Mouse (Mus musculus) macrophage (primary cell): ENCODE measurements around the gene Pank1. TPM values are rescaled to one million over a fixed set of nuclear protein-coding genes. Genes with fewer than 3 reads are reported as not detected.
A peak's percentile ranks its signal among the peaks of the same experiment; 100 is the strongest.

Source experiments
- H3K27ac ChIP-seq: fragments of 350-480 bp; formaldehyde crosslinking; 2 replicates; pipeline ENCODE4 v1.9.0; 2021
- H3K36me3 ChIP-seq: fragments of 350-480 bp; formaldehyde crosslinking; 2 replicates; pipeline ENCODE4 v1.9.0; 2021; ENCODE audit errors: inconsistent target
- H3K4me3 ChIP-seq: fragments of 350-480 bp; formaldehyde crosslinking; 2 replicates; pipeline ENCODE4 v1.9.0; 2021; ENCODE audit errors: inconsistent target
- H3K79me2 ChIP-seq: fragments of 350-480 bp; formaldehyde crosslinking; 2 replicates; pipeline ENCODE4 v1.9.0; 2021; ENCODE audit errors: inconsistent target
- WGBS: methylation state at CpG from one replicate; pipeline ENCODE4 v1.1.7; 2026; ENCODE audit warnings: inconsistent platforms; ENCODE audit not compliant: missing documents; 5-methylcytosine and 5-hydroxymethylcytosine counted together
- polyA plus RNA-seq: library from polyadenylated mRNA; stranded (reverse); fragments of 250-400 nt; gene quantifications from 3 replicates; pipeline ENCODE4 v1.2.4, GENCODE M21; 2018; ENCODE audit warnings: inconsistent platforms

The Pank1 gene
- polyA plus RNA-seq, 1 experiment from 2014 or later, result 4.2 TPM

DNA sequence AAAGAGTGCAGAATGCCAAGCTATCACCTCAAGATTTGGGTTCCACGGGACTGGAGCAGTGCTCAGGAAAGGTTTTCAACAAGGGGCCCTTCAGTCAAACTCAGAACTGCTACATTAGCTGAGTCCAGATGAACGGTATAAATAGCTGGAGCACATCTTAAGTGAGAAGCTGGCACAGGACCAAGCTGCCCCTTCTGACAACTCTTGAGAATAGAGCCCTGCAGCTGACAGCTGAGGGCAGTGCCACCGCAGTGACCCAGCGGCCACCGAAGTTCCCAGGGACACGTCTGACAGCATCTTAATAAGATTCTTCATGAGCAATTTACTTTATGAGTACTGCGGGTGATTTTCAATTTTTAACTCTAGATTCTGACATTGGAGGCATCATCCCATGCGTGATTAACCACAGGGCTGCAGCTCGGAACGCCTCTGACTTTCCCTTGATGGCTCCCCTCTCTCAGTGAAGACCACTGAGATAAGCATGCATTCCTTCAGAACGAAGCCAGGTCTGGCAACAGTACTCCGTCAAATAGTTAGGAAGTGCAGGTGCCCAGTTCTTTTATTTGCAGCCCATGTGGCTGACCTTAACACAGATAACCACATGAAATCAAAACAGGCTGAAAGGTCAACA, 23.1 kb downstream of the Pank1 start:
- no peak overlapping the region for H3K4me3 ChIP-seq
- WGBS, result 87% methylated on average over 12 of the region's 12 CpGs
- H3K27ac ChIP-seq, result no peak overlapping the region
- no peaks in the 10 kb centered on the region for H3K36me3 ChIP-seq
- H3K79me2 ChIP-seq, result peaks cover 16% of the 10 kb centered on the region; the same call in 1 of the 2 replicates

DNA sequence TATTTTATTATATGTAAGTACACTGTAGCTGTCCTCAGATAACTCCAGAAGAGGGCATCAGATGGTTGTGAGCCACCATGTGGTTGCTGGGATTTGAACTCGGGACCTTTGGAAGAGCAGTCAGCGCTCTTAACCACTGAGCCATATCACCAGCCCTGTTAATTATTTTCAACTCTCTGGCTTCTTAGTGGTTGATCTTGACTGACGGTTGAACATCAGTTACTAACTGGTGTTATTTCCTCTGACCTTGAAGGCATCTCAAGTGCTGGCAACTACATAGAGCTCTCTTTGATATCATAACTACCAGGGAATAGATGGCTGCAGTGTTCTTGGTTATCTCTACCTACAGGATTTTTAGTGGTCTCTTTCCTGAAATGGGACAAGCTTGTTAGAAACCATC, 28.1 kb downstream of the Pank1 start:
- Histone ChIP-seq H3K79me2 (peaks cover 15% of the 10 kb centered on the region; the same call in 1 of the 2 replicates), H3K36me3 (no peaks in the 10 kb centered on the region), H3K27ac (no peak overlapping the region), H3K4me3 (no peak overlapping the region)
- WGBS, result 93% methylated on average over 3 of the region's 3 CpGs

DNA sequence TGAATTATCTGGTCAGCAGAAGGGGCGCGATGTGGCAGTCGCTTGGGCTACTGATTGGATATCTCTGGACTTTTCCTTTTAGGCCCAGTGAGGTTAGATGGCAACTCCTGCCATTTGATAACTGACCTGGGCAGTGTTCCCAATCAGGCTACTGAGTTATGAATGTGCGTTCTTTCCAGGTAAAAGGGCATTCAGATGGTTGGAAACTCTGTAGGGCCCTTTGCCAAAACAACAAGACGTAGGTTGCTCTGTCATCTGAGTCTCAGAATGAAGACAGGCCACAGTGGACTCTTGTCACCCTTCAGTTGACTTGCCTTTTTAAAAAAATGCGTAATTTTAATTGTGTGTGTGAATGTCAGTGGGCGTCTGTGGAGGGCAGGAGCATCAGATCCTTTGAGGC, 29.8 kb downstream of the Pank1 start:
- no peaks in the 10 kb centered on the region for H3K36me3 ChIP-seq
- H3K27ac ChIP-seq, result no peak overlapping the region
- H3K79me2 ChIP-seq, result no peaks in the 10 kb centered on the region
- WGBS, result 93% methylated on average over 7 of the region's 7 CpGs
- no peak overlapping the region for H3K4me3 ChIP-seq

DNA sequence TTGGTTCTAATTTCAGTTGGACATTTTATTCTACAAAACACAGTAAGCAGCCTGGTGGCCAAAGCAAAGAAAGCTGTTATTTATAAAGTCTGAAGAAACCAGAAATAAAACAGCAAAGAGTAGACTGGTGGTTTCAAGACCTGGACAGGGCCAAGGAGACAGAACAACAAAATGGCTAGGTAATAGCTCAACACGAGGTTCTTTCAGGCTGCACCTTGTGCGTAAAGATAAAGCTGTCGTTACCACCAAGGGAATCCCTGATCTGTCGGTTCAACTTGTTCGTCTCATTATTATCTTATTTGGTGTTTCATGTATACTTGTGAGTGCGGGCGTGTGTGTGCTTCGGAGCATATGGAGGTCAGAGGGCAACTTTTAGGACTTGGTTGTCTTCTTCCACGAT, 31.1 kb downstream of the Pank1 start:
- Histone ChIP-seq H3K36me3 (no peaks in the 10 kb centered on the region), H3K4me3 (no peak overlapping the region), H3K27ac (no peak overlapping the region), H3K79me2 (no peaks in the 10 kb centered on the region)
- 88% methylated on average over 9 of the region's 9 CpGs for WGBS

DNA sequence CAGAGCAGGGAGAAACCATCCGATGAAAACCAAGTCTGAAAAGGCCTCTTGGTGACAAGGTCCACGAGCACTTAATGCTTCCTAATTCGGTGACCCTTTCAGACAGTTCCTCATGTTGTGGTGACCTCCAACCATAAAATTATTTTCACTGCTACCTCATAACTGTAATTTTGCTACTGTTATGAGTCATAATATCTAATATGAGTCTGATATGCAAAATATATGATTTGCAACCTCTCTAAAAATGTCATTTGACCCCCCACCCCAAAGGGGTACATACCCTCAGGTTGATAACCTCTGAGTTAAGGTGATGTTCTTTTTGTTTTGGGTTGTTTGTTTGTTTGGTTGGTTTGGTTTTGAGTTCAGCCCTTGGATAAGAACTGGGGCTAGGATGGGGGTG, 32.2 kb downstream of the Pank1 start:
- H3K27ac ChIP-seq, result peak overlapping the region; percentile 36
- H3K4me3 ChIP-seq, result no peak overlapping the region; the same call in 1 of the 2 replicates
- no peaks in the 10 kb centered on the region for H3K36me3 ChIP-seq
- 9% methylated on average over 3 of the region's 3 CpGs for WGBS
- H3K79me2 ChIP-seq, result no peaks in the 10 kb centered on the region

DNA sequence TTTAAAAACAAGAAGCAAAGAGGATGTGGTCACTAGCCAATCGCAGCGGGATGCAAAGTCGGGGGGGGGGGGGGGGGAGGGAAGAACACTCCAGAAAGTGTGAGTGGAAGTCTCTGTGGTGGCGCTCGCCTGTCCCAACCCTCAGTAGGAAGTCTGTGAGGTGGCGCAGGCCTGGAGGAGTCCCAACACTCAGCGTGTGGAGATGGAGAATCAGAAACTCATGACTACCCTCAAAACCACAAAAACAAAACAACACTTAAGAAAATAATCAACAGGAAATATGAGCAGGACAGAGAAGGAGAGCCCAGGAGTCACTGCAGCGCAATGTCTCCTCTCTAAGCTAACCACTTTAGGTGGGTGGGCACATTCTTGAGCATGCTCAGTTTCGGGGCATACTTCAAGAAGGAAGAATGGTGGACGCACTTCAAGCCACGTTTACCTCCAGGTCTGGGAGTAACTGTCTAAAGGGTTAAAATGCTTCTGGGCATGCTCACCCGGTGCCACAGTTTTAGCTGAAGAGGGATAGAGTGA, 32.7 kb downstream of the Pank1 start:
- peak overlapping the region; percentile 36 for H3K27ac ChIP-seq

DNA sequence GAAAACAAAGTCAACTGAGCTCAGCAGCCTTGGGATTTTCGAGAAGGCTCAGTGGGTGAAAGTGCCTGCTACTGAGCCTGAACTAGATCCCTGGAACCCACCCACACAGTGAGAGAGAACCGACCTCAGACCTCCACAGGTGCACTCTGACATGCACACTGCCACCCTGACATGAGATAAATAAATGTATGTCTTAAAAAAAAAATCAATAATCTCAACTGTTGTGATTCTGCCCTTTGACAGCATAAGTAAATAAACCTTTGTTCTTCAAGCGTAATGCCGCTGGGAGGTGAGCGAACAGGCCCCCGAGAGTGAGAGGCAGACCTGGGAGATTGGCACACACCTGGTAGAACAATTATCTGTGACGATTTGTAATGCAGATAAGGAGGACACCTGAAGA, 33.2 kb downstream of the Pank1 start:
- Histone ChIP-seq H3K27ac (0 out of 2 replicates have a peak overlapping the region, but pooled peaks have one; percentile 15), H3K79me2 (no peaks in the 10 kb centered on the region), H3K36me3 (no peaks in the 10 kb centered on the region), H3K4me3 (peak overlapping the region; percentile 29)
- WGBS, result 19% methylated on average over 7 of the region's 7 CpGs

More for the DNA sequence above, 32.7 kb downstream of the Pank1 start:
- WGBS, result 5% methylated on average over 8 of the region's 12 CpGs
- H3K36me3 ChIP-seq, result no peaks in the 10 kb centered on the region
- H3K4me3 ChIP-seq, result peak overlapping the region; percentile 29
- no peaks in the 10 kb centered on the region for H3K79me2 ChIP-seq

DNA sequence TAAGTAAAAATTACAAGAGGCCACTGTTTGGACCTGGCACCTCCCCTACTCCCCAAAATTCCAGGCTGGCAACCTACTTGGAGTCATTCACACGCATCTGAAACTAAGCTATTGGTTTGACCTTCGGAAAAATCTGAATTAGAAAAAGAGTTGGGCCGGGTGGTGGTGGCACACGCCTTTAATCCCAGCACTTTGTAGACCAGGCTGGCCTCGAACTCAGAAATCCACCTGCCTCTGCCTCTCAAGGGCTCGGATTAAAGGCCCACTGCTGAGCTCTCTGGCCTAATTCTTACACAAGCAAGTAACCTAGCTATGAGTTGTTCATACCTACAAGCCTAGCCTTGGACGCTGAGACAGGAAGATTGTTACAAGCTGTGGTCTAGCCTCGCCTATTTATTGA, 33.9 kb downstream of the Pank1 start:
- Histone ChIP-seq H3K79me2 (no peaks in the 10 kb centered on the region), H3K27ac (no peak overlapping the region), H3K4me3 (no peak overlapping the region), H3K36me3 (no peaks in the 10 kb centered on the region)
- 86% methylated on average over 7 of the region's 8 CpGs for WGBS

DNA sequence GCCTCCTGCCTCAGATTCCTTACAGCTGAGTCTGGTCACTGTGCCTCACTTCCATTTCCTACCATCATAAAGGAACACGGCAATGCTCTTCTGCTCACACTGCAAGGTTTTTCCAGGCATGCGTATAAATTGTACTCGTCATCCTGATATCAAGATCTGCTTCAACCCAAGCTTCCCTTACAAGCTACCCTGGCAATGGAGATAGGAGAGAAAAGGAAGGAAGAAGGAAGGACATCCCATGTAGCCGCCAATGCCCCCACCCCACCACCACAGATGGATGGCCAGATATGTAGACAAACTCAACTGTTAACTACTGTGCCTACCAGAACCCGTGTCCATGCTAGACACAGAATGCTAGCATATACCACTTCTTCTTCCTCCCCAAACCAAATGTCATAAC, 34.5 kb downstream of the Pank1 start:
- H3K4me3 ChIP-seq, result no peak overlapping the region
- H3K79me2 ChIP-seq, result no peaks in the 10 kb centered on the region
- WGBS, result 37% methylated on average over 5 of the region's 5 CpGs
- H3K36me3 ChIP-seq, result no peaks in the 10 kb centered on the region
- no peak overlapping the region for H3K27ac ChIP-seq

DNA sequence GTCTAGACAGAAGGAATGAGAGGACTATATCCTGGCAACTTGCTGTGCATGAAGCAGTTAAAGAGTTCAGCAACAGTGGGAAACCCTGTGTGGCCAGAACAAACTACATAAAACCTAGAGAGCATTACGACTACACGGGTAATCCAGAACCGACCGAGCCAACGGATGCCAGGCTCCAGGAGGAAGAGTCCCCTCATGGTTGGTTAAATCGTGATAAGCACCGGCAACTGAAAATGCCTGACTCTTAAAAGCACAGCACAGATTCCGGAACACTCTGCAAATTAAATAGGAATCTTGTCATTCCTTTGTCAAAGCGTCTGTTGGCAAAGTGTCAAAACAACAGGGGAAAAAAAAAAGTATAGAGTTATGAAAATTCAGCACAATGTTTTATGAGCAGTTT, 35.2 kb downstream of the Pank1 start:
- H3K79me2 ChIP-seq, result no peaks in the 10 kb centered on the region
- no peak overlapping the region for H3K4me3 ChIP-seq
- WGBS, result 54% methylated on average over 9 of the region's 9 CpGs
- no peaks in the 10 kb centered on the region for H3K36me3 ChIP-seq
- no peak overlapping the region for H3K27ac ChIP-seq

DNA sequence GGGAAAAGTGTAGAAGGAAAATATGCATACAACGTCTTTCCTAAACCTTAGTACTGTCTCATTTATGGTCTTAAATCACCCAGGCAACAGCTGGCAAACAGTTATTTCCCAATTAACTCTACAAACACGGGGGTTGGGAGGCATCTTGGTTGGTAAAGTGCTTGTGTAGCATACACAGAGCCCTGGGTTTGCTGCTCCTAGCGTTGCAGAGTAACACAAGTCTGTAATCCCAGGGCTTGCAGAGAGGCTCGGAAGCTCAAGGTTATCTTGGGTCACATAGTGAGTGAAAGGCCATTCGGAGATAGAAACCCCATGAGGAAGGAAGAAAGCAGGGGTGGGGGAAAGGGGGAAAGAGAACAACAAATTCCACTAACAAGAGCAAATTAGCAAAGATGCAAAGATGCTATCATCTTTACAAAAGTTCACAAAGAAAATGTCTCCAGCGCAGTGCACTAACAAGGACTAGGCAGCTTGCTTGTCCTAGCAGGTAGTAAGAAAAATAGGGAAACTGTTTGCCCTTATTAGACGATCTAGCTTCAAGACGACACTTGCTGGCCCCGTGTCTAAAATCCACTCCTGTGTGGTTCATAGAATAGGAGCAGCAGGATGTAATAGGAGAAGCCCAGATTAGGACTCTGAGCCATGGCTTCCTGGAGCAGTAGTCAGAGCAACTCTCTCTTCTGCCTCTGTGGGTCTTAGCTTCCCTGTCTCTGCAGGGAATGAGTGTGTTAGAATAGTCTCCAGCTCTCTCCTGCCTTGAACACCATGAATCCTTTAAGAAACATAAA, 37.3 kb downstream of the Pank1 start:
- Histone ChIP-seq H3K27ac (no peak overlapping the region), H3K36me3 (no peaks in the 10 kb centered on the region), H3K79me2 (no peaks in the 10 kb centered on the region), H3K4me3 (no peak overlapping the region)
- 17% methylated on average over 9 of the region's 9 CpGs for WGBS

DNA sequence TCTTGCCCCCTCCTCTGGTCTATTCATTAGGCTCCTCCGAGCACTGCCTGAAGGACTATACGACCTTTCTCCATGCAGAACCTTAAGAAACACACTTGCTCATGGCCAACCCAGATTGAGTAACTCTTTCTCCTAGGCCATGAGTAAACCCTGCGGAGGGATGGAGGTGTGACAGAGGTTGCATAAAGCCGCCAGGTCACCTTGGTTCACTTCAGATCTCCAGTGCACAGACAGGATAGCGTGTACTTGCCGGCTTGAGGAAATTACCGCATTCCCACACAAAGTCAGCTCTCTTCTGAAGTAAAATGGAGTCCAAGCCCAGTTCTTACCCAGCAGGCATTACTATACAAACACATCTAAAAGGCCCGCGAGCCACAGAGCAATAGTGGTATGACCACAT, 40.6 kb downstream of the Pank1 start:
- Histone ChIP-seq H3K79me2 (no peaks in the 10 kb centered on the region), H3K4me3 (no peak overlapping the region), H3K27ac (no peak overlapping the region), H3K36me3 (no peaks in the 10 kb centered on the region)
- 97% methylated on average over 9 of the region's 9 CpGs for WGBS

DNA sequence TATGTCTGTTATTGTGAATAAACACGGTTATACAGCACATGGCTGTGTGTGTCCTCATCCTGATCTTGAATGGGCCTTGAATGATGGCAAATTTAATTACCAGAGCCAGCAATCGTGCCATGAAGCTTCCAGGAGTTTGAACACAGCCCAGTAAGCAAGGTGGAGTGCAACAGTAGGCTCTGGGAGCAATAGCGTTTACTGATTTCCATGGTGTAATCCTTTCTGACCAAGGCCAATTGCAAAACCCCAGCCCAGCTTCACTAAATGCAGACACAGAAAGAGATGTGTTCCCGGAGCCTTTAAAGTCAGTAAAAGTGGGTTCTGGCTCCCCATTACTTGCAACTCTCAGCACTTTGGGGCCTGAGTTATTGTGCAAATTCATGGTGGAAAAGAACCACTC, 47.6 kb downstream of the Pank1 start:
- Histone ChIP-seq H3K36me3 (no peaks in the 10 kb centered on the region), H3K4me3 (no peak overlapping the region), H3K79me2 (no peaks in the 10 kb centered on the region), H3K27ac (no peak overlapping the region)
- WGBS, result 85% methylated on average over 4 of the region's 4 CpGs

DNA sequence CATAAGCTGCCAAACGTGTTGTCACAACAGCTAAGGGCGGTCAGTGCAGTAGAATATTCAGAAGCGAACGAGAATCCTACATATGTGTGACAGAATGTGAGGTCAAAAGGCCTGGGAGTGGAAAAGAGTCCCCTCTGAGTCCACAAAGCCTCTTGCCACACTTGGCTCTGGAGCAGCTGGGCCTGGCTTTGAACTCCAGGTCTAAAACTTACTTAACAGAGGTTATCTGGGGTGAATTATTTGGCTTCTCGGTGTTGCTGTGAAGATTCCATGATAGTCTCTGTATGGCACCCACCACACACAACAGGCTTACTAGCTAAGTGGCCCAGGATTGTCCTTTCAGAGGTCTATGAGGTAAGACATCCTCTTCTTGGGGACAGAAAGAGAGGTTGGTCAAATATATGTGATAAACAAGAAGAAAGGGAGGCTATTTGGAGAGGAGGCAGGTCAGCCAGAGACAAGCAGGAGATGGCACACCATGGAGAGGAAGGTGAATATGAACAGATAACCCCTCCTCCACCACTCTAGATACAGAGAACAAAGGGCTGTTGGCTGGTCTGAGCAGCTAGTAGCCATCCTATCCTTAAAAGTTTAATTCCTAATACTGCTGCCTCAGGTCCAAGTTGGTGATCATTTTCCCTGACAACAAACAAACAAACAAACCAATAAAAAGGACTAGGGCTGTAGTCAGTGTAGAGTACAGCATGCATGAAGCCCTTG, 51.2 kb downstream of the Pank1 start:
- Histone ChIP-seq H3K79me2 (no peaks in the 10 kb centered on the region), H3K4me3 (no peak overlapping the region), H3K36me3 (no peaks in the 10 kb centered on the region), H3K27ac (no peak overlapping the region)
- WGBS, result 94% methylated on average over 5 of the region's 5 CpGs

DNA sequence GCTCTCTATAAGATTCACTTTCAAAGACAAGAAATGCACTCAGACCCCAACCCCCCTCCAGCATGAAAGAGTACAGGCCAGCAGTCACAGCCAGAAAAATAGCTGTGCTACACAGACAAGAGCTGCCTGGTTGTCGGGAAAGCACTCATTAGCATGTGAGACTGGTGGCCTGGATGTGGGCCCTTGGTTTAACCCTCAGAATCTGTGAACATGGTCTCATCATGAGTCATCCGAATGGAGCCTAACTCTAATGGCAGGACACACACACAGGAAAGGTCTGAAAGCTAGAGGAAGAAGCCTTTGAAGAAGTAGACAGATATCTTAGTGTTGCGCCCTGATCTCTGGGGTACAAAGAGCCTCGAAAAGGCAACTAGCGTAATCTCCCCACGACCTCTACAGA, 51.8 kb downstream of the Pank1 start:
- H3K27ac ChIP-seq, result no peak overlapping the region
- H3K36me3 ChIP-seq, result no peaks in the 10 kb centered on the region
- 94% methylated on average over 6 of the region's 6 CpGs for WGBS
- H3K4me3 ChIP-seq, result no peak overlapping the region
- H3K79me2 ChIP-seq, result no peaks in the 10 kb centered on the region
